17 mouse cellular contexts compared by ENCODE assay signal in genomic region chr15:90645828-90646227, GRCm38 (mm10). TPM values are rescaled to one million over a fixed set of nuclear protein-coding genes. Genes with fewer than 3 reads are reported as not detected.
"Had no signal": no experiment of that assay in that cellular context is flagged by ENCODE, and none has a peak within 500 bp of the region (broad histone marks: within the 10 kb centered on the region; RNA-seq: fewer than 3 reads in every experiment).

No protein-coding gene starts in this region.

- H3K9ac ChIP-seq: liver, embryonic 14.5 days; lung, embryonic 14.5 days; midbrain, embryonic 12.5 days; neural tube, embryonic 13.5 days; stomach, embryonic 15.5 days had no signal

- H3K27ac ChIP-seq: liver, embryonic 14.5 days; midbrain, embryonic 12.5 days; neural tube, embryonic 13.5 days; stomach, embryonic 15.5 days; stomach, postnatal 0 days had no signal

- H3K9me3 ChIP-seq: midbrain, embryonic 12.5 days; stomach, embryonic 15.5 days had no signal

- H3K4me3 ChIP-seq: megakaryocyte, embryonic 14.5 days; midbrain, embryonic 12.5 days; neural tube, embryonic 13.5 days; stomach, embryonic 15.5 days had no signal

- H3K4me1 ChIP-seq: megakaryocyte, embryonic 14.5 days; midbrain, embryonic 12.5 days; neural tube, embryonic 13.5 days; stomach, embryonic 15.5 days had no signal

- H3K4me2 ChIP-seq: lung, embryonic 14.5 days; midbrain, embryonic 12.5 days; neural tube, embryonic 13.5 days; stomach, embryonic 15.5 days had no signal

- H3K36me3 ChIP-seq: midbrain, embryonic 12.5 days; neural tube, embryonic 13.5 days; stomach, embryonic 15.5 days had no signal

- DNase-seq: lung, adult 18-20 months; lung, embryonic 14.5 days; lung, postnatal 10 days; lung, postnatal 4 days; right cerebral cortex, postnatal 14 days; thymus, adult 2 months; thymus, postnatal 25 days; thymus, postnatal 4 days had no signal

- H3K27me3 ChIP-seq: megakaryocyte, embryonic 14.5 days; midbrain, embryonic 12.5 days; neural tube, embryonic 13.5 days; stomach, embryonic 15.5 days had no signal

- ATAC-seq: midbrain, embryonic 16.5 days had no signal

RNA-seq across cellular contexts. Expression of gene Cpne8, which starts 33.4 kb away (rescaled TPM):
- total RNA-seq: monocyte, adult 5-6 weeks; neutrophil, adult 5-6 weeks had no signal
